In the genomic region with DNA sequence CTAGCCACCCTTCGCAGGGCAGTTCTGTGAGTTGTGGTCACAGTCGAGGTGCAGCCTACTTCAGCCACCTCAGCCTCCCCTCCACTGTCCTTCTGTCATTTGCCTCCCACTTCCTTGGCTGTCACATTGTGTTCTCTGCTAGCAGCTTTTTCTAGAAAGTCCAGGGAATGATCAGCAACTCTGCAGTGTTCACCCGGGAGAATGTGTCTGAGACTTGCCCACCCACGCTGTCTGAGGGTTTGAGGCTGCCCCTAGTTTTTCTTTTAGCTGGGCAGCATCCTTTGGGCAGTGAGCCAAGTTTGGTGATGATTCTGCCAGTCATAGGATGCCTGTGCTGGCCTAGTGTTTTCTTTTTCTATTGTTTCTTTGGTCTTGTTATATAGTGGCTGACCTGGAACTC, we compare ENCODE assay signal across 8 mouse cellular contexts. TPM values are rescaled to one million over a fixed set of nuclear protein-coding genes. Genes with fewer than 3 reads are reported as not detected.
DNase-seq lines count a peak whose midpoint lies in the region; ATAC-seq and TF ChIP-seq lines count a peak whose summit lies in the region.

No protein-coding gene starts in this region.

- DNase-seq in kidney, postnatal 25 days: no peak
- DNase-seq in NIH3T3 (ENCODE audit: low read depth): peak; percentile 44
- DNase-seq in forebrain, embryonic 14.5 days (ENCODE audit: low spot score): no peak
- no peak for DNase-seq in spleen, postnatal 36 days (ENCODE audit: low spot score in 2 of 2)
- no peak for DNase-seq in gastrocnemius, adult 18-20 months (ENCODE audit: low spot score)

- no peak for ATAC-seq in kidney, embryonic 16.5 days (ENCODE audit: low FRiP score, low TSS enrichment)
- ATAC-seq in forebrain, embryonic 14.5 days: no peak
- ATAC-seq in limb, embryonic 15.5 days (ENCODE audit: insufficient number of reproducible peaks, low FRiP score, low TSS enrichment, low read depth): no peak

- peak; percentile 31; the same call in 1 of the 2 replicates for TF ChIP-seq POLR2A in testis, adult 2 months (IDR thresholded peaks at IDR 0.05; ENCODE audit: control insufficient read depth, low read depth, low read length)

- 54% methylated on average over 4 of the region's 4 CpGs for whole genome bisulfite sequencing in kidney, embryonic 16.5 days
- WGBS in forebrain, embryonic 14.5 days: 67% methylated on average over 4 of the region's 4 CpGs
- 69% methylated on average over 4 of the region's 4 CpGs for WGBS in limb, embryonic 15.5 days

- peak overlapping the region; percentile 93; the same call in 1 of the 2 replicates for H3K4me3 ChIP-seq in kidney, embryonic 16.5 days (ENCODE audit: low read length)
- H3K4me3 ChIP-seq in forebrain, embryonic 14.5 days (ENCODE audit: low read depth, low read length): peak overlapping the region; percentile 97; the same call in 1 of the 2 replicates
- peak overlapping the region; percentile 95 for H3K4me3 ChIP-seq in limb, embryonic 15.5 days
- peak overlapping the region; percentile 91 for H3K4me3 ChIP-seq in testis, adult 2 months (ENCODE audit: control insufficient read depth, low read depth, low read length)

- 0 out of 2 replicates have a peak overlapping the region, but pooled peaks have one; percentile 7 for H3K27ac ChIP-seq in kidney, embryonic 16.5 days (ENCODE audit: low read length)
- H3K27ac ChIP-seq in forebrain, embryonic 14.5 days (ENCODE audit: low read depth, low read length): no peak overlapping the region
- H3K27ac ChIP-seq in limb, embryonic 15.5 days: no peak overlapping the region
- no peak overlapping the region for H3K27ac ChIP-seq in testis, adult 2 months (ENCODE audit: control insufficient read depth, insufficient read depth, low read depth, low read length)

- H3K9me3 ChIP-seq in kidney, embryonic 16.5 days (ENCODE audit: low read length): no peaks in the 10 kb centered on the region
- no peaks in the 10 kb centered on the region for H3K9me3 ChIP-seq in forebrain, embryonic 14.5 days (replicated peaks; ENCODE audit: control insufficient read depth, low read length)
- no peaks in the 10 kb centered on the region for H3K9me3 ChIP-seq in limb, embryonic 15.5 days

- no peaks in the 10 kb centered on the region for H3K36me3 ChIP-seq in kidney, embryonic 16.5 days (ENCODE audit: insufficient read depth, low read length)
- H3K36me3 ChIP-seq in forebrain, embryonic 14.5 days (ENCODE audit: control insufficient read depth, insufficient read depth, low read length): no peaks in the 10 kb centered on the region
- no peaks in the 10 kb centered on the region for H3K36me3 ChIP-seq in limb, embryonic 15.5 days
- H3K36me3 ChIP-seq in testis, adult 2 months (ENCODE audit: control insufficient read depth, insufficient read depth, low read length): no peaks in the 10 kb centered on the region

- no peaks in the 10 kb centered on the region for H3K27me3 ChIP-seq in kidney, embryonic 16.5 days (ENCODE audit: insufficient read depth, low read length)
- H3K27me3 ChIP-seq in forebrain, embryonic 14.5 days (replicated peaks; ENCODE audit: control insufficient read depth, insufficient read depth, low read length): no peaks in the 10 kb centered on the region
- no peaks in the 10 kb centered on the region for H3K27me3 ChIP-seq in limb, embryonic 15.5 days
- no peaks in the 10 kb centered on the region for H3K27me3 ChIP-seq in testis, adult 2 months (ENCODE audit: control insufficient read depth, insufficient read depth, low read length)

- no peak for TF ChIP-seq CTCF in testis, adult 2 months (IDR thresholded peaks at IDR 0.05; ENCODE audit: control insufficient read depth, insufficient read depth, insufficient replicate concordance, low read depth, low read length)

- peak overlapping the region; percentile 91 for H3K9ac ChIP-seq in kidney, embryonic 16.5 days (replicated peaks; ENCODE audit: low read length)
- peak overlapping the region; percentile 95; the same call in 1 of the 2 replicates for H3K9ac ChIP-seq in forebrain, embryonic 14.5 days (ENCODE audit: low read length)
- no peak overlapping the region for H3K9ac ChIP-seq in limb, embryonic 15.5 days

- H3K4me2 ChIP-seq in kidney, embryonic 16.5 days (replicated peaks; ENCODE audit: low read depth, low read length): peak overlapping the region; percentile 92
- H3K4me2 ChIP-seq in forebrain, embryonic 14.5 days (ENCODE audit: low read length): peak overlapping the region; percentile 83
- peak overlapping the region; percentile 81 for H3K4me2 ChIP-seq in limb, embryonic 15.5 days

- peaks cover 44% of the 10 kb centered on the region for H3K4me1 ChIP-seq in kidney, embryonic 16.5 days (ENCODE audit: insufficient read depth, low read length)
- peaks cover 24% of the 10 kb centered on the region for H3K4me1 ChIP-seq in forebrain, embryonic 14.5 days (ENCODE audit: control insufficient read depth, insufficient read depth, low read length)
- peaks cover 58% of the 10 kb centered on the region for H3K4me1 ChIP-seq in limb, embryonic 15.5 days
- H3K4me1 ChIP-seq in testis, adult 2 months (ENCODE audit: control insufficient read depth, insufficient read depth, low read length): peaks cover 34% of the 10 kb centered on the region

RNA-seq across cellular contexts. Expression of gene Dot1l, which starts 2.0 kb away (rescaled TPM):
- polyA plus RNA-seq in kidney, embryonic 16.5 days (2015; fragmentation: Nextera tagmentation; extraction: Ambion mirVana): 17.3 and 20.7 TPM in 2 replicates
- 13.6 and 19.3 TPM in 2 replicates for polyA plus RNA-seq in forebrain, embryonic 14.5 days (2014; fragmentation: Nextera tagmentation; extraction: Ambion mirVana)
- 14.2 and 15.3 TPM in 2 replicates for polyA plus RNA-seq in limb, embryonic 15.5 days (2015; fragmentation: Nextera tagmentation; extraction: Ambion mirVana)
- polyA plus RNA-seq in testis, adult 2 months (2012; rRNA removed): 168 and 189 TPM in 2 replicates
- 10 to 100 TPM; 13.6 to 20.8 TPM for total RNA-seq in gastrocnemius, adult 18-20 months (2021)

RNA-seq across cellular contexts. Expression of gene Ap3d1, which starts 14.9 kb away (rescaled TPM):
- 67.7 and 68.8 TPM in 2 replicates for polyA plus RNA-seq in kidney, embryonic 16.5 days (2015; fragmentation: Nextera tagmentation; extraction: Ambion mirVana)
- polyA plus RNA-seq in forebrain, embryonic 14.5 days (2014; fragmentation: Nextera tagmentation; extraction: Ambion mirVana): 81.0 and 99.5 TPM in 2 replicates
- 72.3 and 75.0 TPM in 2 replicates for polyA plus RNA-seq in limb, embryonic 15.5 days (2015; fragmentation: Nextera tagmentation; extraction: Ambion mirVana)
- 178 and 195 TPM in 2 replicates for polyA plus RNA-seq in testis, adult 2 months (2012; rRNA removed)
- total RNA-seq in gastrocnemius, adult 18-20 months (2021): 10 to 100 TPM; 24.3 to 31.7 TPM

RNA-seq across cellular contexts. Expression of gene Sf3a2, which starts 41.0 kb away (rescaled TPM):
- polyA plus RNA-seq in kidney, embryonic 16.5 days (2015; fragmentation: Nextera tagmentation; extraction: Ambion mirVana): 71.2 and 87.3 TPM in 2 replicates
- polyA plus RNA-seq in forebrain, embryonic 14.5 days (2014; fragmentation: Nextera tagmentation; extraction: Ambion mirVana): 66.6 and 71.7 TPM in 2 replicates
- polyA plus RNA-seq in limb, embryonic 15.5 days (2015; fragmentation: Nextera tagmentation; extraction: Ambion mirVana): 59.0 and 71.7 TPM in 2 replicates
- 65.7 and 67.4 TPM in 2 replicates for polyA plus RNA-seq in testis, adult 2 months (2012; rRNA removed)
- total RNA-seq in gastrocnemius, adult 18-20 months (2021): 10 to 100 TPM; 27.3 to 27.6 TPM

RNA-seq across cellular contexts. Expression of gene Plekhj1, which starts 41.5 kb away (rescaled TPM):
- polyA plus RNA-seq in kidney, embryonic 16.5 days (2015; fragmentation: Nextera tagmentation; extraction: Ambion mirVana): 123 and 129 TPM in 2 replicates
- 140 and 143 TPM in 2 replicates for polyA plus RNA-seq in forebrain, embryonic 14.5 days (2014; fragmentation: Nextera tagmentation; extraction: Ambion mirVana)
- 119 and 124 TPM in 2 replicates for polyA plus RNA-seq in limb, embryonic 15.5 days (2015; fragmentation: Nextera tagmentation; extraction: Ambion mirVana)
- 41.4 and 45.8 TPM in 2 replicates for polyA plus RNA-seq in testis, adult 2 months (2012; rRNA removed)
- total RNA-seq in gastrocnemius, adult 18-20 months (2021): 10 to 100 TPM; 24.3 to 25.8 TPM

RNA-seq across cellular contexts. Expression of gene Amh, which starts 48.1 kb away (rescaled TPM):
- 0.70 TPM in 1 of 2 replicates, not detected in the other for polyA plus RNA-seq in kidney, embryonic 16.5 days (2015; fragmentation: Nextera tagmentation; extraction: Ambion mirVana)
- 0.10 TPM in 1 of 2 replicates, not detected in the other for polyA plus RNA-seq in forebrain, embryonic 14.5 days (2014; fragmentation: Nextera tagmentation; extraction: Ambion mirVana)
- not detected in 2 replicates for polyA plus RNA-seq in limb, embryonic 15.5 days (2015; fragmentation: Nextera tagmentation; extraction: Ambion mirVana)
- polyA plus RNA-seq in testis, adult 2 months (2012; rRNA removed): 2.5 and 3.2 TPM in 2 replicates
- total RNA-seq in gastrocnemius, adult 18-20 months (2021): under 1 TPM; 0.31 to 0.32 TPM
